ENCODE assay signal across 10 mouse cellular contexts in genomic region chr14:120806553-120806893, GRCm38 (mm10).
DNase-seq lines count a peak whose midpoint lies in the region; ATAC-seq lines count a peak whose summit lies in the region.
"Had no signal": no experiment of that assay in that cellular context is flagged by ENCODE, and none has a peak within 500 bp of the region (broad histone marks: within the 10 kb centered on the region; RNA-seq: fewer than 3 reads in every experiment).

No protein-coding gene starts in this region.

- no peak for DNase-seq in heart, embryonic 10.5 days (ENCODE audit: low spot score)
- no peak for DNase-seq in neural tube, embryonic 10.5 days (ENCODE audit: extremely low spot score, low spot score)
- no peak for DNase-seq in retina, embryonic 14.5 days (ENCODE audit: low spot score)
- no peak for DNase-seq in thymus, postnatal 25 days
- DNase-seq in spleen, postnatal 36 days (ENCODE audit: low spot score in 2 of 2), result no peak

- no peak; the same call in 1 of the 2 replicates for ATAC-seq in heart, embryonic 15.5 days (replicated peaks; ENCODE audit: insufficient number of reproducible peaks, insufficient read depth, low FRiP score, low read depth)
- peak; percentile 24; the same call in 1 of the 2 replicates for ATAC-seq in neural tube, embryonic 14.5 days (ENCODE audit: low read depth)
- peak; percentile 55; the same call in 1 of the 2 replicates for ATAC-seq in limb, embryonic 15.5 days (ENCODE audit: insufficient number of reproducible peaks, low FRiP score, low TSS enrichment, low read depth)
- ATAC-seq: CD4-positive, CD25-positive, alpha-beta regulatory T cell, adult 4 months had no signal

- H3K27ac ChIP-seq in heart, embryonic 15.5 days, result no peak overlapping the region
- H3K27ac ChIP-seq in heart, embryonic 10.5 days, result no peak overlapping the region
- H3K27ac ChIP-seq in neural tube, embryonic 14.5 days (ENCODE audit: low read depth, low read length), result no peak overlapping the region
- no peak overlapping the region for H3K27ac ChIP-seq in limb, embryonic 15.5 days
- H3K27ac ChIP-seq: stomach, embryonic 15.5 days had no signal

- H3K9ac ChIP-seq in heart, embryonic 15.5 days, result no peak overlapping the region
- no peak overlapping the region for H3K9ac ChIP-seq in neural tube, embryonic 14.5 days (replicated peaks; ENCODE audit: low read depth, low read length)
- H3K9ac ChIP-seq in limb, embryonic 15.5 days, result no peak overlapping the region
- H3K9ac ChIP-seq: stomach, embryonic 15.5 days had no signal

- H3K27me3 ChIP-seq in heart, embryonic 15.5 days, result no peaks in the 10 kb centered on the region
- H3K27me3 ChIP-seq in heart, embryonic 10.5 days (ENCODE audit: insufficient read depth, poor library complexity, severe bottlenecking), result no peaks in the 10 kb centered on the region
- H3K27me3 ChIP-seq in neural tube, embryonic 14.5 days (ENCODE audit: control insufficient read depth, insufficient read depth, low read length), result no peaks in the 10 kb centered on the region
- no peaks in the 10 kb centered on the region for H3K27me3 ChIP-seq in limb, embryonic 15.5 days
- H3K27me3 ChIP-seq: stomach, embryonic 15.5 days had no signal

- H3K36me3 ChIP-seq in heart, embryonic 15.5 days, result no peaks in the 10 kb centered on the region
- H3K36me3 ChIP-seq in heart, embryonic 10.5 days, result no peaks in the 10 kb centered on the region
- H3K36me3 ChIP-seq in neural tube, embryonic 14.5 days (ENCODE audit: control insufficient read depth, insufficient read depth, low read length), result no peaks in the 10 kb centered on the region
- H3K36me3 ChIP-seq in limb, embryonic 15.5 days, result no peaks in the 10 kb centered on the region
- H3K36me3 ChIP-seq: stomach, embryonic 15.5 days had no signal

- H3K4me1 ChIP-seq in heart, embryonic 15.5 days (replicated peaks), result peaks cover 10% of the 10 kb centered on the region
- peaks cover 6% of the 10 kb centered on the region; the same call in 1 of the 2 replicates for H3K4me1 ChIP-seq in heart, embryonic 10.5 days
- no peaks in the 10 kb centered on the region for H3K4me1 ChIP-seq in neural tube, embryonic 14.5 days (ENCODE audit: control insufficient read depth, insufficient read depth, low read length)
- peaks cover 11% of the 10 kb centered on the region for H3K4me1 ChIP-seq in limb, embryonic 15.5 days

- WGBS in heart, embryonic 15.5 days, result 42% methylated on average over 9 of the region's 10 CpGs
- 54% methylated on average over 10 of the region's 10 CpGs for WGBS in heart, embryonic 10.5 days
- WGBS in neural tube, embryonic 14.5 days, result 58% methylated on average over 7 of the region's 10 CpGs
- WGBS in limb, embryonic 15.5 days, result 44% methylated on average over 9 of the region's 10 CpGs

- no peak overlapping the region for H3K4me3 ChIP-seq in heart, embryonic 15.5 days
- no peak overlapping the region for H3K4me3 ChIP-seq in heart, embryonic 10.5 days
- no peak overlapping the region for H3K4me3 ChIP-seq in neural tube, embryonic 14.5 days (ENCODE audit: low read depth, low read length)
- no peak overlapping the region for H3K4me3 ChIP-seq in limb, embryonic 15.5 days
- H3K4me3 ChIP-seq: stomach, embryonic 15.5 days had no signal

- H3K9me3 ChIP-seq in heart, embryonic 15.5 days (replicated peaks), result no peaks in the 10 kb centered on the region
- H3K9me3 ChIP-seq in heart, embryonic 10.5 days, result no peaks in the 10 kb centered on the region
- H3K9me3 ChIP-seq in neural tube, embryonic 14.5 days (ENCODE audit: control insufficient read depth, low read length), result no peaks in the 10 kb centered on the region
- H3K9me3 ChIP-seq in limb, embryonic 15.5 days, result no peaks in the 10 kb centered on the region
- H3K9me3 ChIP-seq: stomach, embryonic 15.5 days had no signal

- H3K4me2 ChIP-seq in heart, embryonic 15.5 days, result peak overlapping the region; percentile 29
- no peak overlapping the region for H3K4me2 ChIP-seq in neural tube, embryonic 14.5 days (ENCODE audit: low read depth, low read length)
- H3K4me2 ChIP-seq in limb, embryonic 15.5 days, result no peak overlapping the region
- H3K4me2 ChIP-seq: stomach, embryonic 15.5 days had no signal
